Mouse (Mus musculus) liver, adult 2 months (tissue): ENCODE data around the gene Clec16a.

Source experiments
- CTCF ChIP-seq: fragments of 200-500 bp; IDR thresholded peaks from 2 replicates; pipeline ENCODE4 v1.5.1; 2011; ENCODE audit warnings: low read depth, low read length, control low read depth
- POLR2A ChIP-seq: fragments of 200-500 bp; IDR thresholded peaks from 2 replicates; pipeline ENCODE4 v1.6.1; 2011; ENCODE audit warnings: low read length, control low read depth; ENCODE audit not compliant: insufficient read depth; ENCODE audit errors: extremely low read depth

- TF ChIP-seq CTCF (no peak), POLR2A (no peak)
Observed at GRCm38 (mm10) chr16:10663890-10664731, 119.0 kb downstream of the Clec16a start.
